Mouse (Mus musculus) forebrain, embryonic 14.5 days (tissue): ENCODE data around the gene Pxk. TPM values are rescaled to one million over a fixed set of nuclear protein-coding genes. Genes with fewer than 3 reads are reported as not detected.
"Not testable (repeated sequence)": the region's sequence is repeated elsewhere in the genome, so short reads cannot be mapped to it uniquely, and the experiment has no call there.

Experiments
- ATAC-seq: fragments of 200-750 bp; cut with Nextera tagmentation; 2 replicates; pipeline ENCODE4 v1.8.0; 2017; ENCODE audit warnings: mild to moderate bottlenecking, moderate library complexity
- DNase-seq: peaks from one replicate; pipeline ENCODE4 v3.0.0-alpha.2; 2015; ENCODE audit warnings: low spot score
- H3K27ac ChIP-seq: fragments of 300-500 bp; sonication (generic); 2 replicates; pipeline ENCODE4 v1.5.1; 2014; ENCODE audit warnings: low read depth, mild to moderate bottlenecking, control low read depth, low read length, moderate library complexity
- H3K27me3 ChIP-seq: fragments of 300-500 bp; sonication (generic); replicated peaks from 2 replicates; pipeline ENCODE4 v1.6.1; 2014; ENCODE audit warnings: low read length, control low read depth, mixed read lengths; ENCODE audit not compliant: control insufficient read depth, insufficient read depth
- H3K36me3 ChIP-seq: fragments of 300-500 bp; sonication (generic); 2 replicates; pipeline ENCODE4 v1.6.1; 2014; ENCODE audit warnings: low read length, control low read depth; ENCODE audit not compliant: control insufficient read depth, insufficient read depth
- H3K4me1 ChIP-seq: fragments of 300-500 bp; sonication (generic); 2 replicates; pipeline ENCODE4 v1.6.1; 2014; ENCODE audit warnings: antibody characterized with exemption, low read length, control low read depth; ENCODE audit not compliant: control insufficient read depth, insufficient read depth
- H3K4me2 ChIP-seq: fragments of 300-500 bp; sonication (generic); 2 replicates; pipeline ENCODE4 v1.6.1; 2014; ENCODE audit warnings: mild to moderate bottlenecking, control low read depth, low read length
- H3K4me3 ChIP-seq: fragments of 300-500 bp; sonication (generic); 2 replicates; pipeline ENCODE4 v1.5.1; 2014; ENCODE audit warnings: low read depth, low read length, control low read depth
- H3K9ac ChIP-seq: fragments of 300-500 bp; sonication (generic); 2 replicates; pipeline ENCODE4 v1.6.1; 2014; ENCODE audit warnings: mild to moderate bottlenecking, low read length, control low read depth, moderate library complexity
- H3K9me3 ChIP-seq: fragments of 300-500 bp; sonication (generic); replicated peaks from 2 replicates; pipeline ENCODE4 v1.6.1; 2016; ENCODE audit warnings: low read length, control low read depth, mixed read lengths; ENCODE audit not compliant: control insufficient read depth
- WGBS: fragments of 180-500 bp; shearing (Covaris S2); extraction: QIAGEN DNeasy Blood & Tissue Kit; methylation state at CpG from one replicate; pipeline ENCODE4 v1.1.7; 2014; 5-methylcytosine and 5-hydroxymethylcytosine counted together
- polyA plus RNA-seq: library from polyadenylated mRNA; unstranded; fragments of >200 nt; fragmentation: Nextera tagmentation; extraction: Ambion mirVana; gene quantifications from 2 replicates; pipeline ENCODE4 v1.2.1, GENCODE M21; 2014

The Pxk gene
- polyA plus RNA-seq, 1 experiment from 2014 or later, result 42.8 TPM

DNA sequence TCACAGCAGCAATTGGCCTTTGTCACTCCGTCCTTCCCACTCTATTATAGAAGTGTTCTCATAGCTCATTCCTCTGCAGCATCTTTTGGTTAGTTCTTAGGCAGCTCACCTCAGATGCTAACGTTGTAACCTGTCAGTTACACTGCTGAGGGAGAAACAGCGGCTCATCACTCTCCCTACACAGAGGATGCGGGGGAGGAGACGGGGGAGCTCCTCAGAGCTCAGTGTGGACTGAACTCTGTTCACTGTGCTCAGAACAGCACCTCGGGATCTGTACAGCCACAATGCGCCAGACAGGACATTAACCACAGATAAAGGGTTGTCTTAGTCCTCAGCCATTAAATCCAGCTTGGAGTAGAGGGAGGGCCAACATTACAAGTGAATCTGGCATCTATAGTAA lies 66.5 kb downstream of the Pxk start:
- Histone ChIP-seq H3K4me3 (no peak overlapping the region), H3K9me3 (no peaks in the 10 kb centered on the region), H3K4me2 (no peak overlapping the region), H3K27me3 (no peaks in the 10 kb centered on the region), H3K9ac (no peak overlapping the region), H3K4me1 (no peaks in the 10 kb centered on the region), H3K27ac (no peak overlapping the region), H3K36me3 (peaks cover 88% of the 10 kb centered on the region)
- no peak for DNase-seq
- WGBS, result 89% methylated on average over 7 of the region's 7 CpGs
- no peak for ATAC-seq

DNA sequence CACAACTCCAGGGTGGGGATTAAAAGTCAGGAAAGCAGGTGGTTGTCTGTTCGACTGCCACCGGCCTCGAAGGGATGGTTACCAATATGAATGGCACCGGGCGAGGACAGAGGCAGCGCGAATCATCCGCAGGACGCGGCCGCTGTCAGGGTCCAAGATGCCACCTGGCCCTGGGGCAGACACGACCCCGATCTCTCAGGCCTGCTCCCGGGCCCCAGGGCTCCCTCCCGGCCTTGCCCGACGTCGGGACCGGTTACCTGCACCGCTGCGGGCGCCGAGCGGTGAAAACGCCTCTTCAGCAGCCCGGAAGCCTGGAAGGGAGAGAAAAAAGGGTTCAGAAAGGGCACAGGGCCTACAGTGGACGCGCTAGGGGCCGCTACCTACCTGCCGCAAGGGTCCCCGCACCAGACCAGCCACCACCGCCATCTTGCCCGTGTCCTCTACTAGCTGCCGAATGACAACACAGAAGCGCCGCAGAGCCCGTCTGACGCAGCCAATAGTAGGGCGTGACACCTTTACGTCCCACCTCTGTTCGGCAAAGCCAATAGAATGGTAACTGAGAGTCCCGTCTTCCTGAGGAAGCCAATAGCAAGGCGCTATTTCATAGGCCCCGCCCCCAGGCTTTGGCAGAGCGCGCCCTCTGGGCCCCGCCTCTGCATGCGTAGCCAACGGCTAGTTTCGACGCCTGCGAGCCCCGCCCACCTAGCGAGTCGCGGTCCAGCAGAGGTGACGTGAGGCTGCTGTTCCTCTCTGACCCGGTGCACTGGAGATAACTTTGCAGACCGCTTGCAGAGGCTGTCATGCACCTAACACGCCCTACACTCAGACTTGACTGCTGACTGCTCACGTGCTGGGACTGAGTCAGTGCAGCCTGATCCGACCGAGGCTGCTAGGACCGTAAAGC lies 74.7 kb downstream of the Pxk start, which contains the start of gene Pdhb:
TSS of gene Pdhb (minus strand) at position 519 of the 904 bp plus-strand sequence.
- Histone ChIP-seq H3K9me3 (no peaks in the 10 kb centered on the region), H3K4me3 (peak within 1 kb of the TSS; percentile 99), H3K27ac (peak within 1 kb of the TSS; percentile 71; the same call in 1 of the 2 replicates), H3K36me3 (peaks cover 30% of the 10 kb centered on the region), H3K4me2 (peak within 1 kb of the TSS; percentile 63), H3K9ac (peak within 1 kb of the TSS; percentile 95), H3K27me3 (no peaks in the 10 kb centered on the region), H3K4me1 (peaks cover 6% of the 10 kb centered on the region)
- DNase-seq (peak; percentile 100), ATAC-seq (peak; percentile 100)
- under 1% methylated on average over 64 of the region's 64 CpGs for WGBS

DNA sequence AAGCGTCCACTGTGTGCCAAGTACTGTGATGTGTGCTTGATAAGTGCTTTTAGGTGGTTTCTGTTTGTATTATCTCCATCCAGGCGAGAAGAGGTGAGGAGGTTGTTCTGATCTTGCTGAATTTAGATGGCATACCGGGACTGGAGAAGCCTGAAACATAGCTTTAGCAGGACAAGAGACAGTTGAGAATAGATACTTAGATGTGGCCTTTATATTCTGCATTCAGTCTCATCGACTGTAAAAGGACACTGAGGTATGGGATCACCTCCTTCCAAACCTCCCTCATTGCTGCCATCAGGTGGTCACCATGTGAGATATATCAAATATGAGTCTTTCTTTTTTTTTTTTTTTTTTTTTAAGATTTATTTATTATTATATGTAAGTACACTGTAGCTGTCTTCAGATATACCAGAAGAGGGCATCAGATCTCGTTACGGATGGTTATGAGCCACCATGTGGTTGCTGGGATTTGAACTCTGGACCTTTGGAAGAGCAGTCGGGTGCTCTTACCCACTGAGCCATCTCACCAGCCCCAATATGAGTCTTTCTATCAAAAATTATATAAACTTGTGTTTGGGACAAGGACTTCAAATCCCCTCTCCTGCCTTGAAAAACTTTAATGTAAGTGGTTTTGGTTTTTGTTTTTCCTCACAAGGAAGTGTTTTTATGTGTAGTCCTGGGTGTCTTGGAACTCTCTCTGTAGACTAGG lies 75.7 kb downstream of the Pxk start:
- not testable (repeated sequence) for ATAC-seq, H3K27me3 ChIP-seq, H3K4me1 ChIP-seq, H3K9me3 ChIP-seq, H3K27ac ChIP-seq
- WGBS, result 22% methylated on average over 5 of the region's 7 CpGs
- Histone ChIP-seq H3K4me2 (peak overlapping the region; percentile 56), H3K9ac (peak overlapping the region; percentile 46), H3K36me3 (peaks cover 20% of the 10 kb centered on the region), H3K4me3 (peak overlapping the region; percentile 99)
- peak; percentile 55 for DNase-seq

DNA sequence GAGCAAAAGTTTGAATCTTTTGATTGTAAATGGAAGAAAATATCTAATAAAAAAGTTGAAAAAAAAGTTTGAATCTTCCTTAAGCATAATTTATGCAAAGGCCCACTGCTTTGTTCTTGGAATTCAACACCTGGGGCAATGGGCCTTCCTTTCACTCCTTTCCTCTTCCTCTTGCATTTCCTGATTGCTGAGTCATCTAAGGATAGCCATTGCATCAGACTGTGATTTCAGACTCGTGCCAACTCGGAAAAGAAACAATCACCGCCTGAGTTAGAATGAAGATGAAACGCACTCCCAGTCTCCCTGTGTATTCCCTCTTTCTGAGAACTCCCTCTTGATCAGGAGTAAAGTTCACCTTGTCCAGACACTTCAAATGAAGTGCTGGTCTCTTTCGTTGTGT lies 76.6 kb downstream of the Pxk start:
- Histone ChIP-seq H3K4me3 (no peak overlapping the region), H3K36me3 (peaks cover 11% of the 10 kb centered on the region), H3K4me2 (no peak overlapping the region), H3K9ac (no peak overlapping the region), H3K9me3 (no peaks in the 10 kb centered on the region), H3K4me1 (peaks cover 6% of the 10 kb centered on the region), H3K27me3 (no peaks in the 10 kb centered on the region), H3K27ac (no peak overlapping the region)
- ATAC-seq (no peak), DNase-seq (no peak)
- 86% methylated on average over 5 of the region's 5 CpGs for WGBS

DNA sequence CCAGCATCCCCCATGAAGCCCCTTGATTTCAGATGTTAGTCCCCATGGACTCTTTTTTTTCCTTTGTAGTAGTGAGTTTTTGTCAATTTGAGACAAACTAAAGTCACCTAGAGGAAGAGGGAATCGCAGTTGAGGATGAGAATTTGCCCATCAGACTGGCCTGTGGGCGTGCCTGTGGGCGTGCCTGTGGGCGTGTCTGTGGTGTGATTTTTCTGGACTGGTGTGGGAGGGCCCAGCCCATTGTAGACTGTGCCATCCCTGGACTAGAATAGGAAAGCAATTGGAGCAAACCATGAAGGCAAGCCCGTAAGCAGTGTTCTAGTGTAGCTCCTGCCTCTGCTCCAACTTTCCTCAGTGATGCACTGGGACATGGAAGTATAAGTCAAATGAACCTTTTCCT lies 78.2 kb downstream of the Pxk start:
- no peak overlapping the region for H3K27ac ChIP-seq
- ATAC-seq, result no peak
- no peak overlapping the region for H3K9ac ChIP-seq
- H3K27me3 ChIP-seq, result no peaks in the 10 kb centered on the region
- H3K4me1 ChIP-seq, result peaks cover 6% of the 10 kb centered on the region
- no peaks in the 10 kb centered on the region for H3K36me3 ChIP-seq
- no peak overlapping the region for H3K4me2 ChIP-seq
- DNase-seq, result no peak
- WGBS, result 41% methylated on average over 5 of the region's 5 CpGs
- no peaks in the 10 kb centered on the region for H3K9me3 ChIP-seq
- no peak overlapping the region for H3K4me3 ChIP-seq

DNA sequence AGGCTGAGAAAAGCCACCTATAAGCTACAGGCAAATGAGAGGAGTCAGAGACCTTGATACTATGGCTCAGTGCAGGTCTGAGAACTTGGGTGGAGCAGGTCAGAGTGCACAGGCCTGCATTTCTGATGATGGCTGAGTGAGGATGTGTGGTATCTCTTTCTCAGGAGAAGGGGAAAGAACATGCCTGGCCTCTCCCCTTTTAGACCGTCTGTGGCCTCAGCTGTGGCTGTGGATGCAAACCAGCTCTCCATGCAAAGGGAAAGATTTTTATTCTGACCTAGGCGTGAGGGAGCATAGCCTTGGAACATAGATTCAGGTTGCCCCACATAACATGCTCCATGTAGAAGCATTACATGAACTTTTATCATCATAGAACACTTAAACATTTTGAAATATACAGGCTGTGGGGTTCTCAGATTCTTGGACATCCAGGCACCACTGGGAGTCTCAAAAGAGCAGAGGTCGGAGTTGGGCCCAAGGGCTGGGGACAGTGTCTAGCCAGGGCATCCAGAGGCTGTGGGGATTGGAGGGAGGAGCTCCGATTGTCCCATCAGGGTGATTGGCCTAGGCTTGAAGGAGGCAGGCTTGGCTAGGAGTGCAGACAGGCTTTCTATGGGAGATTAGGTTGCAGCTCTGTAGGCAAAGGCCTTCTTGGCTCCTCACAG lies 82.5 kb downstream of the Pxk start:
- H3K4me3 ChIP-seq, result no peak overlapping the region
- no peak for DNase-seq
- no peaks in the 10 kb centered on the region for H3K27me3 ChIP-seq
- ATAC-seq, result no peak
- H3K4me1 ChIP-seq, result no peaks in the 10 kb centered on the region
- no peak overlapping the region for H3K4me2 ChIP-seq
- no peak overlapping the region for H3K27ac ChIP-seq
- H3K9ac ChIP-seq, result no peak overlapping the region
- H3K36me3 ChIP-seq, result no peaks in the 10 kb centered on the region
- 81% methylated on average over 4 of the region's 4 CpGs for WGBS
- no peaks in the 10 kb centered on the region for H3K9me3 ChIP-seq

DNA sequence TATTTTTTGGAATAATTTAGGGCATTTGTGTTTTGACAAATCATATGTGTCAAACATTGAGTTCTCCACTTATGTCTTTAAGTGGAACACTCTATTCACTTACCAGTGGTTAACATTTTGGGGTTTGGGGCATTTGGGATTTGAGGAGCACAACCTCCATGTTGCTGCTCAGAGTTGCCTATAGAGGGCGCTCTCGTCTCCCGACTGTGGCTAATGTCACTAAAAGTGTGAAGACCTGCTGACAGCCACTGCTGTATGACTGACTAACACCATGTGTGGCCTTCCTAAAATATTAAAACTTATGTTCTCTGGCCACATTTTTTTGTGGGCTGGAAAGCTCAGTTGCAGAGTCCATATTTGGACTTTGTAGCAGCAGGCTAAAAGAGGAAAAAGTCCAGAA lies 85.3 kb downstream of the Pxk start:
- Histone ChIP-seq H3K4me1 (0 out of 2 replicates have a peak, but pooled peaks cover 3% of the 10 kb centered on the region), H3K27ac (no peak overlapping the region), H3K4me2 (no peak overlapping the region), H3K9ac (no peak overlapping the region), H3K27me3 (no peaks in the 10 kb centered on the region), H3K36me3 (no peaks in the 10 kb centered on the region), H3K4me3 (no peak overlapping the region), H3K9me3 (no peaks in the 10 kb centered on the region)
- no peak for DNase-seq
- ATAC-seq, result no peak
- 58% methylated on average over 3 of the region's 3 CpGs for WGBS

DNA sequence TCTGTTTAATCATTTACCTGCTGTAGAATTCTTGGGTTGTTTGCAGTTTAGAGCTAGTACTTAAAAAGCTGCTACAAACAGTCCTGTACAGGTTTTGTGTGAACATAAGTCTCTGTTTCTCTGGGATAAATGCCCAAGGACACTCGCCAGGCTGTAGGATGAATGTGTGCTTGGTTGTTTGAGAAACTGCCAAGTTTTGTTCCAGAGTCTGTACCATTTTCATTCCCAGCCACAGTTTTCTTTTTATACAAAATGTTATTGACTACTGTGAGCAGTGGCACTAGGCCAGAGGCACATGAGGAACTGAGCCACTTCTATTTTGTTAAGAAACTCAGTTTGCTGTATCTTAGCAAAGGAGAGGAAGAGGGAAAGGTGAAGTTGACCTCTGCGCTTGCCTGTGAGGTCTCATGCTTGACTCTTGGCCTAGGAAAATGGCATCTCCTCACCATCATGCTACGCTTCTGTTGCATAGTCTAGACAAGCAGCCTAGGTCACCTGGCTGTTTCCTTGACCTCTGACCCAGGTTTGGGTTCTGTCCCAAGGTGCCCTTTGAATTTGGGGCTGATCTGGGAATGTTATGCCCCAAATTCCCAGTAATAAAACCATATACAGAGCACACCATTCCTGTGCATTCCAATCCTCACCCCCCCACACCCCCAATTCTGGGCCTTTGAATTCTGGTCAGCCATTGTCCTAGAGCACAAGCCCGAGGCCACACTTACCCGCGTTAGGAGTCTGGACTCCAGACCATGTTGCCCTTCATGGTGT lies 88.5 kb downstream of the Pxk start:
- Histone ChIP-seq H3K4me3 (no peak overlapping the region), H3K36me3 (no peaks in the 10 kb centered on the region), H3K9me3 (no peaks in the 10 kb centered on the region), H3K27ac (no peak overlapping the region), H3K4me2 (no peak overlapping the region), H3K27me3 (no peaks in the 10 kb centered on the region), H3K9ac (no peak overlapping the region), H3K4me1 (0 out of 2 replicates have a peak, but pooled peaks cover 3% of the 10 kb centered on the region)
- 83% methylated on average over 6 of the region's 6 CpGs for WGBS
- no peak; the same call in 1 of the 2 replicates for ATAC-seq
- peak; percentile 73 for DNase-seq
